Mouse (Mus musculus) monocyte, adult 2 months (primary cell): ENCODE data around the gene Inhbc.
A peak's percentile ranks its signal among the peaks of the same experiment; 100 is the strongest.

Experiments
- DNase-seq, 2 experiments: peaks; one replicate each; pipeline ENCODE4 v3.0.0; 2022; ENCODE audit warnings: low spot score in 2 of 2, low read depth in 1 of 2

The Inhbc gene

DNA sequence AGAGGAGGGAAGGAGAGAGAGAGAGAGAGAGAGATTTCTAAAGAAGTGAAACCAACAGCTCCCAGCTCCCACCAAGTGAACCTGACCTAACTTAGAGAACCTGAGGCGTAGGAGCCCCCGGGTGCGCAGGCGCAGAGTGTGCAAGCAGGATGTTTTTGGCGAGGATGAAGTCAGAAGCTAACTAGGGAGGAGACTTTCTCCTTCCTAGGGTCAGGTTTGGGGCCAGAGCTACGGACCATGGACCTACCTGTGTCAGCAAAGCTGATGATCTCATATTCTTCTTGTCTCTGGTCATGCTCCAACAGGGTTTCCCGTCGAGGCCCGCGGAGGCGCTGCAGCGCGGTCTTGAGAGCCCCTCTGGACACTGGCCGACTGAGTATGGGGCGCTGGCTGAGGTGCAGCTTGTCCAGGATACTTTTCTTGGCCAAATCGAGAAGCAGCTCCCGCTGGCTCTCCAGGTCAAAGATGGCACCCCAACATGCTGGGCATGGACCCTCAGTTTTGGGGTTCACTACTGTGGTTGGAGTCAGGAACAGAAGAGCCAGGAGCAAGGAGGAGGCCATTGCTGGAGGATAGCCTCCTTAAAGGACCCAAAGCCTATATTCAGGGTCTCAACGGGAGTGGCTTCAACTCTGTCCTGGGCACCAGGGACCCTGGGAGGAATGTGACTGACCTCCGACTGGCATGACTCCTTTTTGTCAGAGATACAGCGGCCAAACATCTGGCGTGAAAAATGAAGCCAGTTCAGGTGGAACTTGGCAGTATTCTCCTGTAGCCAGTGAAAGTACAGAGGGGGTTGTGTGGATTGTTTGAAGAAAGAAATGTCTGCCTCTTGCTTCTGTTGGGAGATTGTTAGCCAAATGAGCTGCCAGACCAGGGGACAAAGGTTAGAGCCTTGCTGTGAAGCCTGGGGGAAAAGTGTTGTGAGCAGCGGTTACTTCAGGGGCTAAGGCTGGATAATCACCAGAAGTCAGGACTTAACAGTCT is at the start of gene Inhbc:
Gene Inhbc (minus strand): TSS at position 598 of the 987 bp plus-strand sequence.
- no peak for DNase-seq

DNA sequence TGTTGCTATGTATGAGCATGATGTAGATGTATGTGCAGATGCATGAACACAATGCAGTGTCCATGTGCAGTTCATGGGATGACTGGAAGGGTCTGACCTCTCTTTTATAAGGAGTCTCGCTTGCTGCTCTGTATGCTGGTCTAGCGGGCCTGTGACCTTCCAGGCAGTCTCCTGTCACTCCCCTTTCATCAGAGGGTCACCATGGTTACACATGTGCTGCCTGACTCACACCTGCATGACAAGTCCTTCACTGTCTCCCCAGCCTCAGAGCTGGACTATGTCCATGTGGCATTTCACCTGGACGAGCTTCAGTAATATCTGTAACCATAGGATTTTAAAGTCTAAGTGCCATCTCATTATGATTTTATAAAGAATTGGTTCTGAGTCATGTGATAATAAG is 43.9 kb upstream of the Inhbc start:
- DNase-seq: no peak

DNA sequence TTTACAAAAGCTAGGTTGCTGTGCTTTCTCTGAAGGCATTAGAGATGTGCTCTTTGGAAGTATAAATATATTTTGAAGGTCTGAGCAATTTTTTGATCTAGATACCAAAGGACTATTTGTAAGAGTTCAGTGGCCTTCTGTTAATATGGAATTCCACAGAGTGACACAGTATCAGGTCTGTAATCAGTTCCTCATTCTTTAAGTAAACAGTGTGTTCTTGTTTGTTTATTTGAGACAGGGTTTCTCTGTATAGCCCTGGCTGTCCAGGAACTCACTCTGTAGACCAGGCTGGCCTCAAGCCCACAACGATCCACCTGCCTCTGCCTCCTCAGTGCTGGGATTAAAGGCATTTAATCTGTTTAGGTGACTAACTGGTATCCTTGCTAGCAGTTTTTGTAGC is 43.4 kb upstream of the Inhbc start:
- no peak for DNase-seq

DNA sequence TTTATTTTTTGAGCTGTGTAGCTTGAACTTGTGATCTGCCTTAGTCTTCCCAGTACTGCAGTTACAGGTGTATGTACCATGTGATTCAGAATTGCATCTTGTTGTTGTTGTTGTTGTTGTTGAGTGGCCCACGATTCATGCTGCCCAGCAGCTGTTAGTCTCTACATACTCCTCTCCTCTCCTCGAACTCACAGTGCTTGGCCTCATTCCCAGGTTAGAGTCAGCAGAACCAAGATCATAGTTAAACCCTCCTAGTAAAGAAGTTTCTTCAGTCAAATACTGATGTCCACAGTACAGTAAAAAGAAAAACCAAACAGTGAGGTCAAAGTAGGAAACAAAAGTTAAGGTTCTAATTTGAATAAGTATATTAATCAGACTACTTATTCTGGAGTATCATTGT is 42.5 kb upstream of the Inhbc start:
- no peak for DNase-seq

DNA sequence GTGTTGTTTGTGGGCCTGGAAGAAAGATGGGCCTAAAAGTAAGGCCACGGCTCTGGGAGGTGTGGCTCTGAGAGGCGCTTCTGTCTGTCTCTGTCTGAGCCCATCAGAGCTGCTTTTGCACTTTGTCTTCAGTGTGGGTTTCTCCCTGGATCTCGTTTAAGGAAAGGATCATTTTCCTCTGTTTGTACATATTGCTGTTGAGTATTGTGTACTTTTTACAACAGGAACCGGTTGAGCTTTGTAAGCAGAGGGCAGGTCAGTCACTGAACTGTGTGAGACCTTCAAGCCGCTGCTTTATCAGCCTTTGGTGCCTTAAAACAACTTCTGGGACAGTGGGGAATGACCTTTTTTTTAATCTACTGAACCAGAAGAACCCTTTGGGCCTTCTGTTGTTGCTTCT is 41.9 kb upstream of the Inhbc start:
- no peak for DNase-seq

DNA sequence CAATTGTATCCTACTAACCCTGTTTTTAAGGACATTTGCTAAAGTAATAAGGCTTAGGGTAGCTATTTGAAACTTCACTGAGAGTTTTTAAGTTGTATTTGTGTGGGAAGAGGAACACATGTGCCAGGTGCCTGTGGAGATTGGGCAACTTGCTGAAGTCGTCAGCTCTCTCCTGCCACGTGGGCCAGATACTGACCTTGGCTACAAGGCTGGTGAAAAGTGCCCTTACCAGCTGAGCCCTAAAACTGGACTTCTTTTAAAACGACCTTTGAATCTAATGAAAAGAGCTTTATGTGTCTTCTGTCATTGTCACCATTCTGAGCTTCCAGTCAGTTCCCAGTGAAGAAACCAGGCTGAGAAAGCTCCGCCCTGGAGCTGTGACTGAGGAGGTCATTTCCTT is 37.2 kb upstream of the Inhbc start:
- DNase-seq: no peak

DNA sequence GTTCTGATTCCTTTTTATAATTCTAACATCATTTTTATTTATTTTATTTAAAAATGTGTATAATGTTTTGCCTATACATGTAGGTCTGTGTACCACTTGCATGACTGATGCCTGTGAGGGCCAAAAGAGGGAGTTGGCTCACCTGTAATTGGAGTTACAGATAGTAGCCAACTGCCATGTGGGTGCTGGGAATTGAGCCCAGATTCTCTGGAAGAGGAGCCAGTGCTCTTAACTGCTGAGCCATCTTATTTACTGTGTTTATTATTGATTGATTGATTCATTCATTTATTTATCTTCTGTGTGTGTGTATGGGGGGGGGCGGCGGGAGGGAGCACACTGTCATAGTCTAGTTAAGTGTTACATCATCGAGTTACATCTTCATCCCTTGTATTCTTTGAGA is 34.5 kb upstream of the Inhbc start:
- no peak for DNase-seq

DNA sequence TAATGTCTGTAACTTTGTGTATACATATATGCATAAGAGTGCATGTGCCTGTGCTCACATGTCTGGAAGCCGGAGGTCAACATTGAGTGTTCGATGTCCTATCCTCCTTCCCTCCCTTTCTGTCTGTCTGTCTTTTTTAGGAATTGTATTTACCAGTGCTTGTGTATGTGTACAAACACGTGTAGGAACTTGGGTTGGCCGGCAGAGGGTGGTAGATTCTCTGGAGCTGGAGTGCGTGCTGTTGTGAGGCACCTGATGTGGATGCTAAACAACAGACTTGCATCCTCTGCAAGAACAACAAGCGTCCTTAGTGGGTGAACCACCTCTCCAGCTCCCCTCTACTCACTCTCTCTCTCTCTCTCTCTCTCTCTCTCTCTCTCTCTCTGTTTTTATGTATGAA is 21.5 kb upstream of the Inhbc start:
- no peak for DNase-seq

DNA sequence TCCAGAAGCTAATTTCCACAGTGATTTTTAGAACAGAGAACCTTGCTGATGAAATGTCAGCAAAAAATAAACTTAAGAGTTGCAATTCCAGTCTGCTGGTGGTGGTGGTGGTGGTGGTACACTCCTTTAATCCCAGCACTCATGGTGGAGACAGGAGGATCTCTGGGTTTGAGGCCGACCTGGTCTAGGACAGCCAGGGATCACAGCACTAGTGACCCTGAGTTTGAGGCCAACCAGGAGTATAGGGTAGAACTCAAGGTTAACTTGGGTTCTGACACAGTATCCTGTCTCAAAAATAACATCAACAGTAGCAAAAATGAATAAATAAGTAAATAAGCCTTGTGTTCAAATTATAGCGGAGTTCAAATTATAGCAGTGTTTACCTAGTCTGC is 11.5 kb upstream of the Inhbc start:
- no peak for DNase-seq

DNA sequence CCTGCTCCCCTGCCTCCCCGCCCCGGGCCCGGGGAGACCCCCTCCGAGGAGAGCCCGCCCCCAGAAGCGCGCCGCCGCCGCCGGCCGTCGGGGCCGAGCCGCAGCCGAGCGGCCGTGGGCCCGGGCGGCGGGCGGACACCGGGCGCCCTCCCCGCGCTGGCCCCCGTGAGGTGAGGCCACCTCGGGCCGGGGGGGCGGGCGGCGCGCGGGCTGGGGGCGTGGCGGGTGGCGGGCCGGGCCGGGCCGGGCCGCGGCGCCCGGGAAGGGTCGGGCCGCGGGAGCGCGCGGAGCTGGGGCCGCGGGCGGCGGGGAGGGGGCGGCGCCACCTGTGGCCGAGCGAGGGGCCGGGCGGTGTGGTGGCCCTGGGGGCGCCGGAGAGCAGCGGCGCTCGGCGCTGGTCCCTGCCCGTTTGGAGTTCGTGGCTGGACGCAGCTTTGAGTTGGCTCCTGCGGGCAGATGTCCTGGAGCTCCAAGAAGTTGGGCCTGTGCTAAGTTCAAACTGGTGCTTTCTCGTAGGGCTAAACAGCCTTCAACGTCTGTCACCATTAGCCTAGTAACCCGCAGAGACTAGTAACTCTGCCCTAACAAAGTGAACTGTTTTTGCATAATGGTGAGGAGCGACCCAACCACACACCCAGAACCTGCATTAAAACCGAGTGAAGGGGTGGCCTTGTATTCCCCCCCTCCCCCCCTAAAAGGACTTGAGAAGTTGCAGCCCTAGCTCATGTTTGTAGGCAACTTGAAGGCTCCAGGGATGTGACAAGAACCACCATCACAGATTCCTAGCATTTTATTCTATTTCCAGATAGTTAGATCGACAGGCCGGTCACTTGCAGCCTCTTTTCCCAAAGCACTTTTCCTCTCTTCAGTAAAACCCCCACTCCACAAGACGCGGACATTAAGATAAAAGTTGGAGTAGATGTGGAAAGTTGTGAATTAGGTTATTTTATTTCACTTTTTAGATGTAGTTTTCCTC is 10.8 kb upstream of the Inhbc start:
- DNase-seq: peak in 1 of 2 experiments; percentile 16

DNA sequence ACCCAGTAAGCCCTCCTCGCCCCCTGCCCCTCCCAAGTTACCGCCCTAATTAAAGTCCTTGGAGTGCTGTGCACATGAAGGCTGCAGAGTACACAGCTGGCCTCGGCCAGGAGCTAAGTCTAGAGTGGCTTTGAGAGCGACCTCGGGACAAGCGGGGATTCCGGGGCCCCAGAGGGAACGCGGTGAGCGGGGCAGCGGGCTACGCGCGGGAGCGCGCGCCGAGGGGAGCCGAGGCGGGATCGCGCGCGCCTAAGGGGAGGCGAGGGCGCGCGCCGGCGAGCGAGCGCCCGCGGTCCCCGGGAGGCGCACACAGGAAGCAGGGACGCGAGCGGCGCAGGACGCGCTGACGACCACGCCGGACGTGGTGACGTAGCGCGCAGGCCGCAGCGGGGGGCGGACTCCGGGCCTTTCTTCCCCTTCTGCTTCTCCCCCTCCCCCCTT is 10.0 kb upstream of the Inhbc start, which contains the start of gene R3hdm2:
Gene R3hdm2 (plus strand): TSS at position 77 of the 441 bp plus-strand sequence.
- DNase-seq: peak; percentile 71 to 85

DNA sequence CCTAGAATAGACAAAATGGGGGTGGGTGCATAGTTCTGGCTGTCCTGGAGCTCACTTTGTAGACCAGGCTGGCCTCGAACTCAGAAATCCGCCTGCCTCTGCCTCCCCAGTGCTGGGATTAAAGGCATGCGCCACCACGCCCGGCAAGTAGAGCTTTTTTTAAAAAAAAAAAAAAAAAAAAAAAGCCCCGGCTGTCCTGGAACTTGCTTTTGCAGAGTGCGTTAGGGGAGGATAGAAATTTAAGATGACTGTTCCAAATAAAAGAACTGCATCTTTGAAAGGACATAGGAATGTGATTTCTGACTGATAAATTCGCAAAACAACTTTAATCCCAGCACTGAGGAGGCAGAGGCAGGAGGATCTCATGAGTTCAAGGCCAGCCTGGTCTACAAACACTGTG is 9.4 kb upstream of the Inhbc start:
- no peak for DNase-seq

DNA sequence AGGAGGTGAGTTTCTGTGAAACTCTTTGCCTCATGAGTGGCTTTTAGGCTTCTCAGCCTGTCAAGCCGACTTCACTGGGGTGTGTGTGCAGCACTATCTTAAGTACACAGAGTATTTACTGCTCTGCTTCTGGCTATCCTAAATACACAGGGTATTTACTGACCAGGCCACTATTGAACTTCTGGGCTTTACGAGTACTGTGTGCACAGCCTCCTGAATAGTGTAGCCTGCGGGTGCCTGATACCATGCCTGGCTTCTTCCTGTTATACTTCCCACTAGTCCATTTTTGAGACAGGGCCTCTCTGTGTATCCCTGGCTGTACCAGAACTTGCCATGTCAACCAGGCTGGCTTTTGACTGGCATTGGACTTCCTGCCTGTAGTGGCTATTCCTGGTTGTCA is 7.5 kb upstream of the Inhbc start:
- DNase-seq: no peak

DNA sequence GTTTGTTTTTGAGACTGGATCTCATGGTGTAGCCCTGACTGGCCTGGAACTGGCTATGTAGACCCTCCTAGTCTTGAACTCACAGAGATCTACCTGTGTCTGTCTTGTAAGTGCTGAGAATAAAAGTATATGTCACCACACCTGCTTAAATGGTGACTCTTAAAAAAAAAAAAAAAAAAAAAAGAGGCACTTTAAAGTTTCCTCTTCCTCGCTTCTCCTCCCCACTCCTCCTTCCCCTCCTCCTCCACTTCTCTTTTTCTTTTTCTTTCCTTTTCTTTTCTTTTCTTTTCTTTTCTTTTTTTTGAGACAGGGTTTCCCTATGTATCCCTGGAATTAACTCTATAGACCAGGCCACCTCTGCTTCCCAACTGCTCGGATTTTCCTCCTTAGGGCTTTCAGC is 792 bp upstream of the Inhbc start:
- DNase-seq: no peak

DNA sequence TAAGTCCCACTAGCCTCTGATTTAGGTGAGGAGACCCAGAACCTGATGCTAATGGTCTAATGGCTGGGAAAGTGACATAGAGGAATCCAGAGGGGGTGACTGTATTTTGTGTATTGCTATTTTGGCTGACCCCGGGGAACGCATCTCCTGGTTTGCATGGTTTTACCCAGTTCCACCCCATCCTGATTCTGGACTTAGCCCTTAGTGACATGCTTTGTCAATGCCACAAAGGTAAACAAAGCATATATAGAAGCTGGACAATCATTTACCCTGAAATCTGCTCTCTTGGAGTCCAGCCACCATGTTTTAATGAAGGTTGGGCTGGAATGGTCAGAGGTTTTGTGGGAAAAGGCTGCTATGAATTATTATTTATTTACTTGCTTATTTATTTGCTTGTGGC is 2.0 kb downstream of the Inhbc start:
- no peak for DNase-seq

DNA sequence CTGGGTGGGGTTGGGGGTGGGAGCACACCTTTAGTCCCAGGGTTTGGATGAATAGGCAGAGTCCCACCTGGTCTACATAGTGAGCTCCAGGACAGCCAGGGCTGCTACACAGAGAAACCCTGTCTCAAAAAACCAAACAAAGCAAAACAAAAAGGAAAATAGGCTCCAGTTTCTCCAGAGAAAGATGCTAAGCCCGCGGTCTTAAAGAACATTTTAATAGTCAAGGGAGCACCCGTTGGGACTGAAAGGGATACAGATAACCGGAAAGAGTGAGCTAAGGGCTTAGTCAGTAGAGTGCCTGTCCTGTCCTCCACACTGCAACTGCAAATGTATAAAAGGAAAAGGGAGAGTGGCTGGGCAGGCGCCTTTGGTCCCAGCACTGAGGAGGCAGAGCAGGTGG is 3.1 kb downstream of the Inhbc start:
- DNase-seq: no peak

DNA sequence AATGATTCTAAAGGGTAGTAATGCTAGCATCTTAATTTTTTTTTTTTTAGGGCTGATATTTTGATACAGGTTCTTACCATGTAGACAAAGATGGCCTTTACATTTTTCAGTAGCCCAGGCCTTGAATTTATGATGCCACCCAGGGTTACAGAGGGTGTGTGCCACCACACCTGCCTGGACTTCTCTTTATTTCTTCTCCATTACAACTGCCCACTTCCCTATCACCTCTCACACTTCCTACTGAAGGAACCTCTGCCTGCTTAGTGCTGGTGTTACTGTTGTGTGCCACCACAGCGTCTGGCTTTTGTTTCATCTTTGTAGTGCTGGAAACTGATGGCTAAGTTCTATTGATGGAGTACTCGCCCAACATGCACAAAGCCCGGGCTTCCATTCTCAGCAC is 9.5 kb downstream of the Inhbc start:
- no peak for DNase-seq

DNA sequence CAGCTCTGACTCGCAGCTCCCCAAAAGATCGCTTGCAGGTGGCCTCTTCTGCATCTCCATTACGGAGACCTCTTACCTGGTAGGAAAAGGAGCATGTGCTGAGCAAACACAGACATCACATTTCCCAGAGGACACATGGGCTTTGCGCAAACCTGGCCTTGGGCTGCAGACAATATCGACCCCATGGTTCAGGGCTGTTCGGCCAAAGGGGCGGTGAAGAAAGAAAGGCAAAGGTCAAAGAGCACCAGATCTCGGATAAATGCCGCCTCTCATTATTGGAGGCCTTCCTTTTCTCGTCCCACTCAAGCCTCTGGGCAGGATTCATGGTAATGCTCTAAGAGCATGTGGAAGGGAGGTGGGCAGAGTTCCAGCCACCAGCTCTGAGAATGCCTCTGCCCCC is 14.9 kb downstream of the Inhbc start:
- no peak for DNase-seq

DNA sequence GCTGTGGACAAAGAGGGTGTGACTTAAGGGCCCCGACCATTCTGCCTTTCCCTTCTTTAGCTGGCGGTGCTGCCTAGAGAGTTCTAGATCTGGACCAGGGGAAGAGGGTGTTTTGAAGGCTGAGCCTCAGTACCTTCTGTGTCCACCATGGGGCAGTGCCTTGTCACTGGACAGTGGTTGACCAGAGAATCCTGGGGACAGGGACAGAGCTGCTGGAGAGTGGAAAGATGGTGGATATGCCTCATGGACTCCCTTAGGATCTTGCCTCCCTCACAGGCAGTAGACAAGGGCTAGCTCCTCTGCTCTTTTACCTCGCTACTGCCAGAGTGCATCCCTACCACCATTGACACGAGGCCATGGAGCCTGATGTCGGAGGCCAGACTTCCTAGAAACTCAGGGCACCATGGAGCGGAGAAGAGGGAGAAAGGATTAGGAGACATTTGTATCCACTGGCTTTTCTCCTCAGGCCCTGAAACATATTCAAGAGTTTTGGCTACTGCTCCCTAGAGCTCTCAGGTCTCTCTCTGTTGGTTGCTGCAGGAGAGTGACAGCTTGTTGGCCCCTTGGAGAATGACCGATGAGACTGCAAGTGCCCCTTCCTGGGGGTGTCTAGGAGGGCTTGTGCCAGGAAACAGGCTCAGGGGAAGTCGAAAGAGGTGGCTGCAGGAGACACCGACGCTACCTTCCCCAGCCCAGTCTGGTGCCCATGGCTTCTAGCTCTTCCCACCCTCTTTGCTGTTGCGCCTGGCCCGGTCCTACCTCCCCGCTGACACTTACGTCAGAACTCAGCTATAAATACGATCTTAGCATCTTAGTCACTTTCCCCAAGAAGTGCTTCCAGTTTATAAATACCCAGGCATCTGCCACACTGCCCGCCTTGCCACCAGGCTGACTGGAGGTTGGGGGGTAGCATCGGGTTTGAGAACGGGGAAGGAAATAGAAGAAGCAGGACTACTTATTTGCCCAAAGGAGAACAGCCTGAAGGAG is 16.0 kb downstream of the Inhbc start, which contains the start of gene Inhbe:
Gene Inhbe (minus strand): TSS at position 503 of the 987 bp plus-strand sequence.
- DNase-seq: no peak

DNA sequence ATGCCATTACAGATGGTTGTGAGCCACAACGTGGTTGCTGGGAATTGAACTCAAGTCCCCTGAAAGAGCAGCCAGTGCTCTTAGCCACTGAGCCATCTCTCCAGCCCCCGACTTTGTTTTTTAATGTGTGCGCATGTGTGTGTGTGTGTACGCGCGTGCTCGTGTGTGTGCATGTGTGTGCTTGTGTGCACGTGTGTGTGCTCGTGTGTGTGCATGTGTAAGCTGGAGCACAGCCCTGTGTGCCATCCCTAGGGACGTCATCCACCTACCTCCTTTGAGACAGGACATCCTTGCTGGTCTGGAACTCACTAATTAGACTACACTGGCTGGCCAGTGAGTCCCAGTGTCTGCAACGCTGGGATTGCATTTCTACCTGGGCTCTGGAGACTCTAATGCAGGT is 17.5 kb downstream of the Inhbc start:
- no peak for DNase-seq
